17 mouse cellular contexts compared by ENCODE assay signal in the genomic region with DNA sequence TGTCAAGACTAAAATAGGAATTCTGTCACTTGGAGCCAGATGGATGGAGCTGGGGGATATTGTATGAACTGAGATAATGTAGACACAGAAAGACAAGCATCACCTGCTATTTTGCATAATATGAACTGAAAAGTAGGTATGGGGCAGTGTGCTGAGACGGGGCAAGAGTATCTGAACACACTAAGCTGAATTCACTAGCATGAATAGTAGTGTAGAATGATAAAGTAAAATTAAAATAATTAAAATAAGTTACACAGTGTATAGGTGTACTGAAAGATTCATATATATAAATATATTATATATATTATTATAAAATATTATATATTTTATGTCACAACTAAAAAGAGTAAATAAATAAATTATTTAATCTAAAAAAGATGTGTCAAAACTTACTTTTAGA.
"Had no signal": no experiment of that assay in that cellular context is flagged by ENCODE, and none has a peak within 500 bp of the region (broad histone marks: within the 10 kb centered on the region; RNA-seq: fewer than 3 reads in every experiment).

No protein-coding gene starts in this region.

- ATAC-seq: liver, embryonic 12.5 days had no signal

- H3K27ac ChIP-seq: liver, embryonic 12.5 days; liver, embryonic 14.5 days; neural tube, embryonic 13.5 days; neural tube, embryonic 15.5 days had no signal

- H3K9me3 ChIP-seq: liver, embryonic 12.5 days; neural tube, embryonic 13.5 days; neural tube, embryonic 15.5 days had no signal

- H3K4me2 ChIP-seq: liver, embryonic 12.5 days; lung, embryonic 14.5 days; neural tube, embryonic 13.5 days; neural tube, embryonic 15.5 days had no signal

- H3K4me3 ChIP-seq: liver, embryonic 12.5 days; myocyte; neural tube, embryonic 13.5 days; neural tube, embryonic 15.5 days had no signal

- H3K36me3 ChIP-seq: liver, embryonic 12.5 days; neural tube, embryonic 13.5 days; neural tube, embryonic 15.5 days had no signal

- H3K27me3 ChIP-seq: liver, embryonic 12.5 days; neural tube, embryonic 13.5 days; neural tube, embryonic 15.5 days had no signal

- DNase-seq: lung, adult 18-20 months; lung, embryonic 14.5 days; lung, postnatal 10 days; lung, postnatal 4 days; retina, postnatal 1 day; right cerebral cortex, adult 18-20 months; right cerebral cortex, postnatal 25 days; right cerebral cortex, postnatal 4 days; spleen, adult 18-20 months; thymus, adult 18-20 months; thymus, postnatal 14 days; thymus, postnatal 36 days had no signal

- H3K4me1 ChIP-seq: liver, embryonic 12.5 days; neural tube, embryonic 15.5 days had no signal

- H3K9ac ChIP-seq: liver, embryonic 12.5 days; liver, embryonic 14.5 days; lung, embryonic 14.5 days; neural tube, embryonic 13.5 days; neural tube, embryonic 15.5 days had no signal
